Mouse (Mus musculus) CD4-positive, CD25-positive, alpha-beta regulatory T cell, adult 2 months (primary cell): Measurements from ENCODE around the gene Tpt1.
A peak's percentile ranks its signal among the peaks of the same experiment; 100 is the strongest.
"Not testable (repeated sequence)": the region's sequence is repeated elsewhere in the genome, so short reads cannot be mapped to it uniquely, and the experiment has no call there.

Experiments
- DNase-seq: peaks from one replicate; pipeline ENCODE4 v3.0.0-alpha.2; 2012; ENCODE audit warnings: low read depth, low spot score

Tpt1 gene

GRCm38 (mm10) chr14:75841758-75842157 lies 3.1 kb upstream of the Tpt1 start:
- not testable (repeated sequence) for DNase-seq

- no peak for DNase-seq
Observed at GRCm38 (mm10) chr14:75844111-75844695, 690 bp upstream of the Tpt1 start.

GRCm38 (mm10) chr14:75845698-75846115 lies 814 bp downstream of the Tpt1 start:
- DNase-seq, result peak; percentile 95

GRCm38 (mm10) chr14:75847669-75848068 lies 2.8 kb downstream of the Tpt1 start:
- DNase-seq, result no peak

- no peak for DNase-seq
Observed at GRCm38 (mm10) chr14:75848482-75848881, 3.6 kb downstream of the Tpt1 start.

- DNase-seq, result no peak
Observed at GRCm38 (mm10) chr14:75849236-75849635, 4.3 kb downstream of the Tpt1 start.

GRCm38 (mm10) chr14:75849842-75850568 lies 5.1 kb downstream of the Tpt1 start:
- no peak for DNase-seq

- DNase-seq, result no peak
Observed at GRCm38 (mm10) chr14:75850819-75851218, 5.9 kb downstream of the Tpt1 start.

GRCm38 (mm10) chr14:75852016-75852415 lies 7.1 kb downstream of the Tpt1 start:
- no peak for DNase-seq

GRCm38 (mm10) chr14:75855263-75855992 lies 10.5 kb downstream of the Tpt1 start:
- no peak for DNase-seq

GRCm38 (mm10) chr14:75858181-75858580 lies 13.3 kb downstream of the Tpt1 start:
- DNase-seq, result no peak

GRCm38 (mm10) chr14:75859619-75860018 lies 14.7 kb downstream of the Tpt1 start:
- no peak for DNase-seq

GRCm38 (mm10) chr14:75862701-75863100 lies 17.8 kb downstream of the Tpt1 start:
- no peak for DNase-seq

GRCm38 (mm10) chr14:75863549-75864409 lies 18.9 kb downstream of the Tpt1 start:
- DNase-seq, result no peak

- DNase-seq, result no peak
Observed at GRCm38 (mm10) chr14:75866706-75867333, 21.9 kb downstream of the Tpt1 start.

- DNase-seq, result not testable (repeated sequence)
Observed at GRCm38 (mm10) chr14:75868028-75868427, 23.1 kb downstream of the Tpt1 start.

GRCm38 (mm10) chr14:75869769-75870363 lies 25.0 kb downstream of the Tpt1 start:
- DNase-seq, result no peak

GRCm38 (mm10) chr14:75870631-75871030 lies 25.7 kb downstream of the Tpt1 start:
- DNase-seq, result peak; percentile 67

- DNase-seq, result no peak
Observed at GRCm38 (mm10) chr14:75871111-75871510, 26.2 kb downstream of the Tpt1 start.

- no peak for DNase-seq
Observed at GRCm38 (mm10) chr14:75871750-75872149, 26.9 kb downstream of the Tpt1 start.

GRCm38 (mm10) chr14:75873612-75874011 lies 28.7 kb downstream of the Tpt1 start:
- no peak for DNase-seq
